Mouse (Mus musculus): ENCODE measurements at regions not wholly inside any gene's neighbourhood (a gene's known extent, or its start where the extent isn't known, plus 50 kb on each side); places are given as distances from the start of the nearest gene placed in this dataset.

DNA sequence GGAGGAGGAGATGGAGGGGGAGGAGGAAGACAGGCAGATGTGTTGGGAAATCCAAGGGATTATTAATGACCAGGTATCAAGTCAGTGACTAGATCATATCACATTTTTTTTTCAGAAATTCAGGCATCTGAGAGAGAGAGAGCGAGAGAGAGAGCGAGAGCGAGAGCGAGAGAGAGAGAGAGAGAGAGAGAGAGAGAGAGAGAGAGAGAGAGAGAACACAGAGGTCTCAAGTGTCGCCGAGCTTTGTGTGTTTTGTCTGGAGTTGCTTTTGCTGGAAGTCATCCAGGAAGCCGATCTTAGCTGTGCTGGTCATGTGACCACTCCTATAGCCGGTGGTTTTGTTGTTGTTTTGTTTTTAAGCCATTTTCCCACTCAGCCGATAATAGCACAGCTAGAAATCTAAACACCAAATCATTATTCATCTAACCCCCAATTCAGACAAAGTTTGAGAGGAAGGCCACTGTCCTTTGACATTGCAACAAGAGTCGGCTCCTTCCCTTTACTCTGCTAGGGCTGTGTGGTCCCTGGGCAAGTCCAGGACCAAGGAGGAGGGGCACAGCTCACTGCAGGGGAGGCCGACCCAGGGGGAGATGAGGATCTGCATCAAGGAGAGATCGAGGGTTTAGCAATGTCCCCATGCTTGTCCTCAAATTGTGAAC is 67.0 kb upstream of the Irf2bp2 start:
- peaks cover 12 to 33% of the 10 kb centered on the region in 2 experiments for H3K4me1 ChIP-seq (ENCODE audit: control insufficient read depth in 1 of 2, insufficient read depth in 2 of 2, low read length in 2 of 2)
- H3K27ac ChIP-seq (ENCODE audit: control insufficient read depth, low read depth, low read length): no peak overlapping the region

GRCm38 (mm10) chr8:126659691-126660657 is 66.2 kb upstream of the Irf2bp2 start:
- DNase-seq (ENCODE audit: low read depth, low spot score): no peak
- no peaks in the 10 kb centered on the region for H3K9me3 ChIP-seq (replicated peaks; ENCODE audit: insufficient read depth, low read length)
- H3K4me1 ChIP-seq (ENCODE audit: control insufficient read depth in 1 of 2, insufficient read depth in 2 of 2, low read length in 2 of 2): peaks cover 12 to 26% of the 10 kb centered on the region in 2 experiments
- peaks cover 0 to 20% of the 10 kb centered on the region in 2 experiments; a peak in 2 of 4 replicates for H3K36me3 ChIP-seq (ENCODE audit: control insufficient read depth in 1 of 2, insufficient read depth in 2 of 2, low read length in 2 of 2)
- H3K9ac ChIP-seq (ENCODE audit: control insufficient read depth, low read depth, low read length, poor library complexity, severe bottlenecking): no peak overlapping the region
- H3K79me2 ChIP-seq (ENCODE audit: control insufficient read depth, insufficient read depth, low read length, poor library complexity): no peaks in the 10 kb centered on the region
- H3K27me3 ChIP-seq (ENCODE audit: control insufficient read depth in 1 of 2, insufficient read depth in 2 of 2, low read length in 2 of 2): no peaks in the 10 kb centered on the region; a peak in 1 of 4 replicates
- H3K27ac ChIP-seq (ENCODE audit: control insufficient read depth, low read depth, low read length): no peak overlapping the region
- TF ChIP-seq GATA1 (IDR thresholded peaks at IDR 0.05; ENCODE audit: low read depth, low read length): no peak
- no peak for TF ChIP-seq CTCF (IDR thresholded peaks at IDR 0.05 in 2 of 3, conservative IDR thresholded peaks at IDR 0.05 in 1 of 3; ENCODE audit: control insufficient read depth in 1 of 3, insufficient read depth in 1 of 3, low read depth in 2 of 3, low read length in 3 of 3, poor library complexity in 1 of 3, severe bottlenecking in 1 of 3)
- TF ChIP-seq ZKSCAN1 (IDR thresholded peaks at IDR 0.05; ENCODE audit: low read depth, low read length): no peak
- TF ChIP-seq ETS1 (IDR thresholded peaks at IDR 0.05; ENCODE audit: low read depth, low read length): no peak
- no peak for TF ChIP-seq MAFK (IDR thresholded peaks at IDR 0.05; ENCODE audit: borderline replicate concordance, low read depth, low read length)
- TF ChIP-seq RCOR1 (IDR thresholded peaks at IDR 0.05; ENCODE audit: low read depth, low read length): no peak
- no peak for TF ChIP-seq KAT2A (conservative IDR thresholded peaks at IDR 0.05; ENCODE audit: low read depth, low read length)
- TF ChIP-seq EP300 (IDR thresholded peaks at IDR 0.05; ENCODE audit: low read depth in 1 of 2, low read length in 2 of 2): no peak
- no peak for TF ChIP-seq MEF2A (IDR thresholded peaks at IDR 0.05; ENCODE audit: extremely low read depth, insufficient replicate concordance, low read depth, low read length, poor library complexity, severe bottlenecking)
- TF ChIP-seq MAX (IDR thresholded peaks at IDR 0.05; ENCODE audit: low read length): no peak
- no peak for TF ChIP-seq MAZ (IDR thresholded peaks at IDR 0.05; ENCODE audit: low read depth, low read length)
- TF ChIP-seq ZNF384 (IDR thresholded peaks at IDR 0.05; ENCODE audit: low read depth, low read length): no peak
- TF ChIP-seq POLR2AphosphoS2 (IDR thresholded peaks at IDR 0.05; ENCODE audit: low read length): no peak
- TF ChIP-seq BHLHE40 (IDR thresholded peaks at IDR 0.05; ENCODE audit: borderline replicate concordance, low read depth, low read length): no peak
- no peak for TF ChIP-seq CHD1 (IDR thresholded peaks at IDR 0.05; ENCODE audit: low read depth, low read length)
- no peak for TF ChIP-seq POLR2AphosphoS5 (IDR thresholded peaks at IDR 0.05; ENCODE audit: borderline replicate concordance, low read depth, low read length)
- H3K4me3 ChIP-seq (ENCODE audit: control insufficient read depth in 1 of 2, insufficient read depth in 1 of 2, low read depth in 2 of 2, low read length in 2 of 2): peak overlapping the region in 1 of 2 experiments; percentile 47; a peak in 1 of 4 replicates

More for the DNA sequence above, 67.0 kb upstream of the Irf2bp2 start:
- Histone ChIP-seq H3K4me3 (ENCODE audit: control insufficient read depth in 1 of 2, insufficient read depth in 1 of 2, low read depth in 2 of 2, low read length in 2 of 2) (peak overlapping the region; percentile 47 to 66), H3K27me3 (ENCODE audit: control insufficient read depth in 1 of 2, insufficient read depth in 2 of 2, low read length in 2 of 2) (no peaks in the 10 kb centered on the region; a peak in 1 of 4 replicates), H3K79me2 (ENCODE audit: control insufficient read depth, insufficient read depth, low read length, poor library complexity) (no peaks in the 10 kb centered on the region), H3K9ac (ENCODE audit: control insufficient read depth, low read depth, low read length, poor library complexity, severe bottlenecking) (peak overlapping the region; percentile 30), H3K9me3 (replicated peaks; ENCODE audit: insufficient read depth, low read length) (no peaks in the 10 kb centered on the region), H3K36me3 (ENCODE audit: control insufficient read depth in 1 of 2, insufficient read depth in 2 of 2, low read length in 2 of 2) (peaks cover 0 to 20% of the 10 kb centered on the region in 2 experiments; a peak in 2 of 4 replicates)
- TF ChIP-seq USF1 (IDR thresholded peaks at IDR 0.05; ENCODE audit: low read depth, low read length) (peak; percentile 92), USF2 (IDR thresholded peaks at IDR 0.05; ENCODE audit: borderline replicate concordance in 1 of 2, insufficient read depth in 1 of 2, low read depth in 1 of 2, low read length in 2 of 2) (peak in 1 of 2 experiments; percentile 65; a peak in 1 of 4 replicates), MAX (IDR thresholded peaks at IDR 0.05; ENCODE audit: low read length) (peak; percentile 45; the same call in 1 of the 2 replicates), JUND (IDR thresholded peaks at IDR 0.05; ENCODE audit: low read depth, low read length) (peak; percentile 95; the same call in 1 of the 2 replicates), TAL1 (IDR thresholded peaks at IDR 0.05; ENCODE audit: low read length) (no peak)
- peak; percentile 63 for DNase-seq (ENCODE audit: low read depth, low spot score)
